Mouse (Mus musculus) heart, embryonic 11.5 days (tissue): ENCODE measurements at regions not wholly inside any gene's neighbourhood (a gene's known extent, or its start where the extent isn't known, plus 50 kb on each side); places are given as distances from the start of the nearest gene placed in this dataset.

ENCODE experiments used
- ATAC-seq: fragments of 200-750 bp; cut with Nextera tagmentation; replicated peaks from 2 replicates; pipeline ENCODE4 v1.8.0; 2017; ENCODE audit warnings: moderate library complexity; ENCODE audit not compliant: insufficient number of reproducible peaks, low FRiP score, low TSS enrichment
- H3K27ac ChIP-seq: fragments of 300-500 bp; sonication (generic); 2 replicates; pipeline ENCODE4 v1.5.1; 2014; ENCODE audit warnings: mild to moderate bottlenecking, low read depth, low read length
- H3K27me3 ChIP-seq: fragments of 300-500 bp; sonication (generic); 2 replicates; pipeline ENCODE4 v1.6.1; 2014; ENCODE audit warnings: mild to moderate bottlenecking, low read length, mixed read lengths; ENCODE audit not compliant: control insufficient read depth, insufficient read depth
- H3K36me3 ChIP-seq: fragments of 300-500 bp; sonication (generic); 2 replicates; pipeline ENCODE4 v1.6.1; 2014; ENCODE audit warnings: mild to moderate bottlenecking, low read length, moderate library complexity, mixed read lengths; ENCODE audit not compliant: control insufficient read depth, insufficient read depth
- H3K4me1 ChIP-seq: fragments of 300-500 bp; sonication (generic); 2 replicates; pipeline ENCODE4 v1.6.1; 2014; ENCODE audit warnings: low read length; ENCODE audit not compliant: control insufficient read depth, insufficient read depth
- H3K4me2 ChIP-seq: fragments of 300-500 bp; sonication (generic); 2 replicates; pipeline ENCODE4 v1.6.1; 2014; ENCODE audit warnings: mild to moderate bottlenecking, moderate library complexity
- H3K4me3 ChIP-seq: fragments of 300-500 bp; sonication (generic); 2 replicates; pipeline ENCODE4 v1.5.1; 2014; ENCODE audit warnings: low read depth, low read length
- H3K9ac ChIP-seq: fragments of 300-500 bp; sonication (generic); 2 replicates; pipeline ENCODE4 v1.6.1; 2014; ENCODE audit warnings: mild to moderate bottlenecking, low read depth, low read length, moderate library complexity
- H3K9me3 ChIP-seq: fragments of 300-500 bp; sonication (generic); replicated peaks from 2 replicates; pipeline ENCODE4 v1.6.1; 2016; ENCODE audit warnings: low read length; ENCODE audit not compliant: control insufficient read depth
- WGBS: fragments of 180-500 bp; shearing (Covaris S2); extraction: QIAGEN DNeasy Blood & Tissue Kit; methylation state at CpG from one replicate; pipeline ENCODE4 v1.1.7; 2014; ENCODE audit not compliant: insufficient replicate concordance; 5-methylcytosine and 5-hydroxymethylcytosine counted together

GRCm38 (mm10) chr11:57916016-57916415, 83.4 kb upstream of the Hand1 start:
- H3K9me3 ChIP-seq = no peaks in the 10 kb centered on the region
- H3K27me3 ChIP-seq = no peaks in the 10 kb centered on the region
- no peak overlapping the region for H3K4me3 ChIP-seq
- ATAC-seq = peak; percentile 55; the same call in 1 of the 2 replicates
- WGBS = 7% methylated on average over 6 of the region's 6 CpGs
- no peaks in the 10 kb centered on the region for H3K36me3 ChIP-seq
- no peak overlapping the region; the same call in none of the 2 replicates for H3K4me2 ChIP-seq
- H3K9ac ChIP-seq = no peak overlapping the region
- H3K27ac ChIP-seq = peak overlapping the region; percentile 54; the same call in 1 of the 2 replicates
- peaks cover 27% of the 10 kb centered on the region for H3K4me1 ChIP-seq

- 57% methylated on average over 3 of the region's 3 CpGs for WGBS
- Histone ChIP-seq H3K9ac (no peak overlapping the region), H3K4me3 (no peak overlapping the region), H3K4me1 (peaks cover 27% of the 10 kb centered on the region), H3K27ac (0 out of 2 replicates have a peak overlapping the region, but pooled peaks have one; percentile 43), H3K9me3 (no peaks in the 10 kb centered on the region), H3K27me3 (no peaks in the 10 kb centered on the region), H3K4me2 (no peak overlapping the region), H3K36me3 (no peaks in the 10 kb centered on the region)
- ATAC-seq = no peak
Observed at GRCm38 (mm10) chr11:57913801-57914560, 81.4 kb upstream of the Hand1 start.

DNA sequence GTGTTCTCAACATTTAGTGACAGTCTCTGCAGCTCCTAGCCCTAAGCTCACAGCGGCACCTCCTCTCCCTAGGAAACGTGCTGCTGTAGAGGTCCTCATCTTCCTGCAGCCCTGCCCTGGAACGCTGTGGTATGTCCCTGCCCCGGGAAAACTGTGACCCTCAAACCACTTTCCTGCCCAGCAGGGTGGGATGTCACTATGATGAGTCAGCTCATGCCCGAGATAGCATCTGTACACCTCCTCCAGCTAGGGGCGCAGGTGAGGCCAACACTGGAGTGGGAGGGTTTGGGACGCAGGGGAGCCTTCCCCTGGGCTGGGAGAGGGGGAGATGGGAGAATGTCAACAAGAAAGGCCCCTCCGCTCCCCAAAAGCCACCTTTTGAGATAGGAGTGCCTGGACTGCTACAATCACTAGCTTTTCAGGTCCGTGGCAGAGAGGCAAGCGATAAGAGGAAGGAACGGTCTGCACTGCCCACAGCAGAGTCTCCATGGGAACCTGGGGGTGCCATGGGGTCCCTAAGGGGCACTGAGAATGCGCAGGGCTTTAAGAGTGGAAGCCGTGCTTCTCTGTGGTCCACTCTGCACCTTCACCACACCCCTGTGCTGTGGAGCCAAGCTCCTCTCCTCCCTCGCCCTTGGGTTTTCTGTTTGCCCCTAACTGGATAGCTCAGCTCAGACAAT, 80.5 kb upstream of the Hand1 start:
- Histone ChIP-seq H3K27ac (peak overlapping the region; percentile 43; the same call in 1 of the 2 replicates), H3K4me1 (peaks cover 27% of the 10 kb centered on the region)
- 22% methylated on average over 14 of the region's 14 CpGs for WGBS

DNA sequence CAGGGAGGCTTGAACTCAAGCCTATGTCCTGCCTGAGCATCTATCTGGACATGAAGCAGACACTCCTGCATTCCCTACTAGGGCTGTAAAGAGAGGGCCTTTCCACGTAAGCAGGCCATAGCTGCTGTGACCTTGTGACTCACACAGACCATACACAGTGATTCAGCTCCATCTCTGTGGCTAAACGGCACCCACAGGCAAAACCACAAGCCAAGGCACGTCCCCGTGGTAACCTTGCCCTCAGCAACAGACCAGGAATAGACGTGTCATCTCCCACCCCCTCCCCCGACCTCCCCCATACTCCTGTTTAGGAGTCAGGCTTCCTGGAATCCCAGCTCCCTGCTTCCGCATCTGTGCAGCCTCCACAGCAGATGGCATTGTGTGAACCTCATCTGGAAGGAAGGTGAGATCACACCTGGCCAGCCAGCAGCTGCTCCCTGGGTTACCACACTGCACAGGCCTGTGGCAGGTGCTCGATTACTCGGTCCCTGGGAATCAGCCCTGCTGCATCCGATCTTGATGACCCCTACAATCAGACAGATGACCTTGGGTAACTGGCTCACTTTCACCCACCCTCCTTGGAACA, 79.2 kb upstream of the Hand1 start:
- 29% methylated on average over 10 of the region's 10 CpGs for WGBS
- Histone ChIP-seq H3K9me3 (no peaks in the 10 kb centered on the region), H3K4me3 (no peak overlapping the region), H3K36me3 (no peaks in the 10 kb centered on the region), H3K4me1 (peaks cover 27% of the 10 kb centered on the region), H3K4me2 (no peak overlapping the region), H3K27ac (no peak overlapping the region), H3K27me3 (no peaks in the 10 kb centered on the region), H3K9ac (no peak overlapping the region)
- no peak for ATAC-seq

More for the DNA sequence above, 80.5 kb upstream of the Hand1 start:
- no peaks in the 10 kb centered on the region for H3K27me3 ChIP-seq
- no peaks in the 10 kb centered on the region for H3K9me3 ChIP-seq
- H3K36me3 ChIP-seq = no peaks in the 10 kb centered on the region
- H3K9ac ChIP-seq = no peak overlapping the region
- ATAC-seq = no peak
- H3K4me2 ChIP-seq = no peak overlapping the region
- H3K4me3 ChIP-seq = no peak overlapping the region

DNA sequence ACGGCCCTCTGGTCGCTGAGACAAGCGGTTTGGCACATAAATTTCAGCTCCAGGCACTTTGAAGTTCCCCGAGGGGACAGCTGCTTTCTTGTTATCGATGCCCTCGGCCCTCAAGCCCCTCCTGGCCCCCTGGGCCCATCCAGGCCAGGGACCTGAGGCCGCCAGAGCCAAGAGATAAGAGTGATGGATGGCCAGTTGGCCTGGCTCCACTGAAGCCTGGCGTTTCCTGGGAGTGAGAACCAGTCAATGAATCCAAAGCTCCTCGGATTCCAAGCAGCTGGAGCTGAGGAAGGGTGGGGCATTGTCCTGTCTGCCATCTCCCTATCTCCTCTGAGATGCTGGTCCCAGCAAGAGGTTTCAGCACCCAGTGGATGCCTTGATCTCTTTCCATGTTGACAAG, 71.6 kb upstream of the Hand1 start:
- Histone ChIP-seq H3K27ac (no peak overlapping the region), H3K9me3 (no peaks in the 10 kb centered on the region), H3K4me2 (no peak overlapping the region), H3K36me3 (no peaks in the 10 kb centered on the region), H3K4me1 (peaks cover 9% of the 10 kb centered on the region), H3K27me3 (no peaks in the 10 kb centered on the region; the same call in 1 of the 2 replicates), H3K9ac (no peak overlapping the region), H3K4me3 (no peak overlapping the region)
- ATAC-seq = no peak
- 7% methylated on average over 9 of the region's 9 CpGs for WGBS

DNA sequence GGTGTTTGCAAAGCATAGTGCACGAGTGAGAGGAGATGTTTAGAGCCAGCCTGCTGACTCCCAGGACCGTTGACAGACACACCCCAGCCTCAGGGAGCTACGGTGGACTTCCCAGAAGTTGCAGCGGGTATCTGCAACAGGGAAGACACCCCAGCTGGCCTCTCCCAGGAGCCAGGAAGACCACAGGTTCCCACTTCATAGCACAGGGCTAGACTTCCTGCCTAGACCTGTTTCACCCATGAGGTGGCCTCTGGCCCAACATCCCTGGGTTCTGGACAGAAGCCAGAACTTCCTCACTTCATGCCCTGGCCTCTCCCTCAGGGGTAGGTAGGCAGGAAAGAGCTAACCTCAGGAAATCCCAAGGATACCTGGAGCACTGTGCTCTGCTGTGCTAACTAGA, 66.7 kb upstream of the Hand1 start:
- Histone ChIP-seq H3K27ac (no peak overlapping the region), H3K9ac (no peak overlapping the region), H3K4me3 (no peak overlapping the region), H3K4me2 (no peak overlapping the region), H3K27me3 (no peaks in the 10 kb centered on the region; the same call in 1 of the 2 replicates), H3K36me3 (no peaks in the 10 kb centered on the region), H3K4me1 (peaks cover 9% of the 10 kb centered on the region), H3K9me3 (no peaks in the 10 kb centered on the region)
- WGBS = 19% methylated on average over 4 of the region's 4 CpGs
- no peak for ATAC-seq

DNA sequence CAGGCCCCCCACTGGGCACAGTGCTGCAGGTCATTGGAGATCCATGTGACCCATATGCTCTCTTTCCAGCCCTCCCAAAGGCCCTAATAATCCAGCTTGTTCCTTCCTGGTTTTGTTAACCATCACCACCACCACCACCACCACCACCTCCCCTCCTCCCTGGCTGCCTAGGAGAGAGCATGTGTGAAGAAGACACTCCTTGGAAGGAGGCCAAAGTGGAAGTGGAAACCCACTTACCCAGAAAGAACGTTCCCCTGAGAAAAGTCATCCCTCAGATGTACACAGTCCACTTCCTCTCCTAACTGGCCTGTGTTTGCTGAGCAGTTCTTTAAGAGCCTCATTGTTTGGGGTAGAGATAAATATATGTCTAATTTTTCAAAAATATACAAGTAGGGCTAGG, 62.9 kb upstream of the Hand1 start:
- H3K27ac ChIP-seq = no peak overlapping the region
- no peak overlapping the region for H3K9ac ChIP-seq
- no peak for ATAC-seq
- peaks cover 6% of the 10 kb centered on the region for H3K4me1 ChIP-seq
- H3K27me3 ChIP-seq = no peaks in the 10 kb centered on the region
- 42% methylated on average over 1 of the region's 1 CpGs for WGBS
- H3K36me3 ChIP-seq = no peaks in the 10 kb centered on the region
- H3K9me3 ChIP-seq = no peaks in the 10 kb centered on the region
- H3K4me3 ChIP-seq = no peak overlapping the region
- H3K4me2 ChIP-seq = no peak overlapping the region

- Histone ChIP-seq H3K9me3 (no peaks in the 10 kb centered on the region), H3K27ac (no peak overlapping the region), H3K9ac (no peak overlapping the region), H3K36me3 (no peaks in the 10 kb centered on the region), H3K4me3 (no peak overlapping the region), H3K27me3 (no peaks in the 10 kb centered on the region), H3K4me1 (no peaks in the 10 kb centered on the region; the same call in 1 of the 2 replicates), H3K4me2 (no peak overlapping the region)
- no peak for ATAC-seq
- 70% methylated on average over 15 of the region's 15 CpGs for WGBS
Observed at GRCm38 (mm10) chr11:57882736-57883635, 50.4 kb upstream of the Hand1 start.
